Mouse (Mus musculus) heart, postnatal 0 days (tissue): ENCODE data around the gene Rbm34. TPM values are rescaled to one million over a fixed set of nuclear protein-coding genes. Genes with fewer than 3 reads are reported as not detected.

ENCODE experiments used
- ATAC-seq: fragments of 200-750 bp; cut with Nextera tagmentation; 2 replicates; pipeline ENCODE4 v1.8.0; 2017; ENCODE audit warnings: low read depth, moderate number of reproducible peaks, moderate library complexity; ENCODE audit not compliant: insufficient read depth
- DNase-seq: peaks from one replicate; pipeline ENCODE4 v3.0.0-alpha.2; 2016; ENCODE audit warnings: low spot score
- H3K27ac ChIP-seq: fragments of 300-500 bp; sonication (generic); 2 replicates; pipeline ENCODE4 v1.5.1; 2014; ENCODE audit warnings: low read depth, mild to moderate bottlenecking
- H3K27me3 ChIP-seq: fragments of 300-500 bp; sonication (generic); 2 replicates; pipeline ENCODE4 v1.6.1; 2014; ENCODE audit warnings: low read length, mixed read lengths; ENCODE audit not compliant: control insufficient read depth, insufficient read depth
- H3K36me3 ChIP-seq: fragments of 300-500 bp; sonication (generic); replicated peaks from 2 replicates; pipeline ENCODE4 v1.6.1; 2014; ENCODE audit warnings: low read length, mixed read lengths; ENCODE audit not compliant: control insufficient read depth, insufficient read depth
- H3K4me1 ChIP-seq: fragments of 300-500 bp; sonication (generic); 2 replicates; pipeline ENCODE4 v1.6.1; 2014; ENCODE audit warnings: antibody characterized with exemption; ENCODE audit not compliant: control insufficient read depth, insufficient read depth
- H3K4me2 ChIP-seq: fragments of 300-500 bp; sonication (generic); 2 replicates; pipeline ENCODE4 v1.6.1; 2014; ENCODE audit warnings: low read depth, mild to moderate bottlenecking, low read length, moderate library complexity
- H3K4me3 ChIP-seq: fragments of 300-500 bp; sonication (generic); 2 replicates; pipeline ENCODE4 v1.5.1; 2014; ENCODE audit warnings: low read depth, low read length
- H3K9ac ChIP-seq: fragments of 300-500 bp; sonication (generic); replicated peaks from 2 replicates; pipeline ENCODE4 v1.6.1; 2014; ENCODE audit warnings: low read depth, low read length, mixed read lengths
- H3K9me3 ChIP-seq: fragments of 300-500 bp; sonication (generic); replicated peaks from 2 replicates; pipeline ENCODE4 v1.6.1; 2016; ENCODE audit warnings: low read length; ENCODE audit not compliant: control insufficient read depth
- CTCF ChIP-seq: IDR thresholded peaks from 2 replicates; pipeline ENCODE4 v1.5.1; 2016; ENCODE audit warnings: antibody characterized with exemption, control low read depth, low read depth
- EP300 ChIP-seq: IDR thresholded peaks from 2 replicates; pipeline ENCODE4 v1.6.1; 2016; ENCODE audit warnings: antibody characterized with exemption, low read depth
- WGBS: fragments of 180-500 bp; shearing (Covaris S2); extraction: QIAGEN DNeasy Blood & Tissue Kit; methylation state at CpG from one replicate; pipeline ENCODE4 v1.1.7; 2014; 5-methylcytosine and 5-hydroxymethylcytosine counted together
- polyA plus RNA-seq: library from polyadenylated mRNA; unstranded; fragments of >200 nt; fragmentation: Nextera tagmentation; extraction: Ambion mirVana; gene quantifications from 2 replicates; pipeline ENCODE4 v1.2.1, GENCODE M21; 2015
- total RNA-seq: library from RNA; depleted of rRNA; stranded (reverse); fragments of >200 nt; gene quantifications from 2 replicates; pipeline ENCODE4 v1.2.3, GENCODE M21; 2014; ENCODE audit warnings: low replicate concordance

Gene Rbm34
- total and polyA plus RNA-seq, 2 experiments from 2014 or later, result 1.3 to 8.8 TPM

- H3K4me2 ChIP-seq, result peak overlapping the region; percentile 91
- peak; percentile 55 for DNase-seq
- no peaks in the 10 kb centered on the region for H3K9me3 ChIP-seq
- H3K27me3 ChIP-seq, result no peaks in the 10 kb centered on the region
- H3K4me1 ChIP-seq, result peaks cover 14% of the 10 kb centered on the region
- H3K36me3 ChIP-seq, result peaks cover 8% of the 10 kb centered on the region
- H3K4me3 ChIP-seq, result peak overlapping the region; percentile 94
- H3K27ac ChIP-seq, result peak overlapping the region; percentile 96
- peak overlapping the region; percentile 98 for H3K9ac ChIP-seq
- under 1% methylated on average over 46 of the region's 46 CpGs for WGBS
- no peak for TF ChIP-seq CTCF
- TF ChIP-seq EP300, result no peak
- ATAC-seq, result peak; percentile 73
Observed at GRCm38 (mm10) chr8:126944781-126945691, 25.8 kb downstream of the Rbm34 start.

- WGBS, result 83% methylated on average over 7 of the region's 7 CpGs
- H3K36me3 ChIP-seq, result peaks cover 12% of the 10 kb centered on the region
Observed at GRCm38 (mm10) chr8:126943565-126943964, 27.3 kb downstream of the Rbm34 start.

DNA sequence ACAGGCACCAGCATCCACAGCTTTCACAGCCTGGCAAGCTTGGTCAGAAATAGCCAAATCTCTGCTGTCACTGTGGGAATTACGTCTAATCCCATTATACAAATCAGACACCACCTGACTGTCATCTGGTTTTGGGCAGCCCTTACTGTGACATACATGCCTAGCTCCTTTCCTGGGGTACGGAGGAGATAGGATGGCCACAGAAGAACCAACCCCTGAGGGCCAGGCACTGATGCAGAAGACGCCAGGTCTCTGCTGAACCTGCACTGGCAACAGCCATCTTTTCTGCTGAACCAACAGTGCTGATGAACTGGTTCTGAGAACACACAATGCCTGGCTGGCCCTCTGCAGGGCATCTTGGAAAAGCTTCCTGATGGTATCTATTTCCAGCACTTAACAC is 33.5 kb downstream of the Rbm34 start:
- no peak overlapping the region for H3K4me2 ChIP-seq
- H3K27me3 ChIP-seq, result no peaks in the 10 kb centered on the region
- no peak for TF ChIP-seq CTCF
- TF ChIP-seq EP300, result no peak
- no peak overlapping the region for H3K4me3 ChIP-seq
- ATAC-seq, result no peak
- H3K4me1 ChIP-seq, result 0 out of 2 replicates have a peak, but pooled peaks cover 3% of the 10 kb centered on the region
- H3K36me3 ChIP-seq, result peaks cover 69% of the 10 kb centered on the region
- no peak overlapping the region for H3K9ac ChIP-seq
- WGBS, result 78% methylated on average over 3 of the region's 3 CpGs
- no peaks in the 10 kb centered on the region for H3K9me3 ChIP-seq
- no peak for DNase-seq
- H3K27ac ChIP-seq, result no peak overlapping the region

More at GRCm38 (mm10) chr8:126943565-126943964, 27.3 kb downstream of the Rbm34 start:
- ATAC-seq (no peak), DNase-seq (no peak)
- Histone ChIP-seq H3K4me3 (peak overlapping the region; percentile 94; the same call in 1 of the 2 replicates), H3K4me2 (peak overlapping the region; percentile 91), H3K9me3 (no peaks in the 10 kb centered on the region), H3K4me1 (peaks cover 14% of the 10 kb centered on the region), H3K27me3 (no peaks in the 10 kb centered on the region), H3K27ac (no peak overlapping the region), H3K9ac (no peak overlapping the region)
- TF ChIP-seq CTCF, result no peak
- no peak for TF ChIP-seq EP300

- no peak for DNase-seq
- no peaks in the 10 kb centered on the region for H3K4me1 ChIP-seq
- 0 out of 2 replicates have a peak, but pooled peaks have one; percentile 23 for ATAC-seq
- no peaks in the 10 kb centered on the region for H3K27me3 ChIP-seq
- H3K9me3 ChIP-seq, result no peaks in the 10 kb centered on the region
- peaks cover 80% of the 10 kb centered on the region for H3K36me3 ChIP-seq
- H3K27ac ChIP-seq, result no peak overlapping the region
- no peak overlapping the region for H3K9ac ChIP-seq
- TF ChIP-seq EP300 (no peak), CTCF (peak; percentile 70)
- no peak overlapping the region for H3K4me2 ChIP-seq
- no peak overlapping the region for H3K4me3 ChIP-seq
Observed at GRCm38 (mm10) chr8:126935932-126936331, 34.9 kb downstream of the Rbm34 start.

- H3K9ac ChIP-seq, result no peak overlapping the region
- WGBS, result 94% methylated on average over 2 of the region's 2 CpGs
- no peak overlapping the region for H3K4me2 ChIP-seq
- DNase-seq, result no peak
- ATAC-seq, result no peak
- H3K27ac ChIP-seq, result no peak overlapping the region
- H3K4me1 ChIP-seq, result no peaks in the 10 kb centered on the region
- no peak overlapping the region for H3K4me3 ChIP-seq
- no peak for TF ChIP-seq EP300
- TF ChIP-seq CTCF, result no peak
- H3K27me3 ChIP-seq, result no peaks in the 10 kb centered on the region
- H3K36me3 ChIP-seq, result peaks cover 86% of the 10 kb centered on the region
- no peaks in the 10 kb centered on the region for H3K9me3 ChIP-seq
Observed at GRCm38 (mm10) chr8:126935387-126935786, 35.5 kb downstream of the Rbm34 start.
